Mouse (Mus musculus) monocyte, adult 59 days (primary cell): ENCODE data around the gene Olfr2. TPM values are rescaled to one million over a fixed set of nuclear protein-coding genes. Genes with fewer than 3 reads are reported as not detected.

Source experiments
- total RNA-seq, 2 experiments: library from RNA; stranded (reverse); gene quantifications; one replicate each; pipeline ENCODE4 v1.2.4; 2023

Olfr2 gene
- total RNA-seq, result not detected

DNA sequence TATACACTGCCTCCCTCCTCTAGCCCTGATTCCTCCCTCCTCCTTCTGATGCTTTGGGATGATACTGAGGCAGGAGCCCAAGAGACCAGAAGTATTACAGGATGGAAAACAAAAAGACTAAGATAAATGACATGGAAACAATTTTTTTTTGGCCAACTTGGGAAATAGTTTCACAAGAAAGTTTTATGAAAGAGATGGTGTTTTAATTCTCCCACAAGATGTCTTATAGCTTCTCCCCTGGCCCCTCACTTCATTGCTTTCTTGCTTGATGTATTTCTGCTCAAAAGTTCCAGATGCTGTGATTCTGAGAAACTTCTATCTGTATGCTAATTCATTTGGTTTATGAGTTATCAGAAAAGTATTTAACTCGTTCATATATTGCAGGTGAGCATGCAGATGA, at the start of gene Olfr2:
TSS of gene Olfr2 (minus strand) at position 101 of the 400 bp plus-strand sequence.

DNA sequence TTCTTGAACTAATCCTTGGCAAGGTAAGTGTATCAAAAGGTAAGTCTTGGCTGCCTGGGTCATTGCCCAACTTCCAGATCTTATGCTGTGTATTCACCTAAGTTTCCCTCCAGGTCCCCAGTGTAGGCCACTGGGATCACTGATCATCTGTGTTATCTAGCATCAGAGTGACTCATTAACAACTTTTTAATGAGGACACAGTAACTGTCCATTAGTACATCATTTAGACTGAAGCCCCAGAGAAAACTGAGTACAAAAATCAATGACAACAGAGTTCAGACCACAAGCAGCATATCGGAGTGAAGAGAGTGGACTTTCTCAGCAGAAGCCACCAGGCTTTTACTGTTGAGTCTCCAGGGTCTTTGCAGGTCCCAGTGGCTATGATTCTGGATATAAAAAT, 25.0 kb upstream of the Olfr2 start, which contains the start of gene Olfr713:
TSS of gene Olfr713 (plus strand) at position 301 of the 400 bp plus-strand sequence.

DNA sequence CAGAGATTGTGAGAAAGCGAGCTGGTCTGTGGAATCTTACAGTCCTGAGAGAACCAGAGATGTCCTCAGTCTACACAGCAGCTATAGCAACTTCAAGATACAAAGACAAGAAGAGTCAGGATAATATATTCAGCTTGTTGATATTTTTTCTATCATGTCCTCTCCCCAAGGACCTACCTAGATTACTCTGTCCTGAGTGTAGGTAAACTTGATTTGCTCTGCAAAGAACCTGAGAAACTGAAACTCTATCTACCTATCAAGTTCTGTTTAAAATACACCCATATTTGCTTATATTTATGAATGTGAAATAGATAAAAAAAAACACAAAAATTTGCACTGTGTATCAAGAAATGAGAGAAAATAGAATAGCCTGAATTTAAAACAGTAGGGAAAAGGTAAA, 30.5 kb downstream of the Olfr2 start, which contains the start of gene Olfr711:
TSS of gene Olfr711 (minus strand) at position 101 of the 400 bp plus-strand sequence.

DNA sequence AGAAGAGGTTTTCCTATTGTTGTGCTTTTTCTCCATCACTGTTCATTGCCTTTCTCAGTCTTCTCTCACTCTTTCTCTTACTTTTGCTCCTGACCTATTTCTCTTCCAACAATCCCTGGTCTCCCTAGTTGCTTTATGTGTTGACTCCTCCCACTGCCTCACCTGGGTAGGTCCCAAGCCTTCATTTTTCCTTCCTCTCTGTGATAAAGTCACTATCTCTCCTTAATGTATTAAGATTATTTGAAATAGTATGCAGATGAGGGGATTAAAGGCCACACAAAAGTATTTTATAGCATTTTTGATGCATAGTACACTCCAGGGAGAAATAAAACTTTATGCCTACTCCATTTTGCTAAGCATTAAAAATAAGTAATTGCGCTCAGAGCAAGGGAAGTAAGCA, 42.0 kb downstream of the Olfr2 start, which contains the start of gene Olfr6:
TSS of gene Olfr6 (minus strand) at position 101 of the 400 bp plus-strand sequence.

DNA sequence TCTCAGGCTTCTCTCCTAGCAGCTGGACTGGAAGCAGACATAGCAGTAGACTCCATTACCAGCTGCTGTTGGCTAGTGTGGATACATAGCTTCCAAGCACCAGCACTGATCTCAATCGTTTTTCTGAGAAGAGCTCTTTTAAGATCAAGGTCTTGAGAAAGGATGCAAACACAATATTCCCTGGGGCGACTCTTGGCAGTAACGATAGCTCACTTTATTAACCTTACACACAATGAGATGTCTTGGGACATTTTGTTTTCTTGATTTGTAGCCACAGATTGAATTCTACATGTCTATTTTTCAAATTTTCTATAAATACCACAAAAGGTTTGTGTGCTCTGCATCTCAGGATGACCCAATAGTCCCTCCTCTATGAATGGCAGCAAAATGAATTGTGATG, 57.7 kb downstream of the Olfr2 start, which contains the start of gene Olfr710:
TSS of gene Olfr710 (minus strand) at position 101 of the 400 bp plus-strand sequence.

Other genes starting within 250 kb of the Olfr2 start
- not detected for gene Olfr699, start 212.9 kb downstream of the Olfr2 start, total RNA-seq
- not detected for gene Olfr700, start 197.2 kb downstream of the Olfr2 start, total RNA-seq
- gene Olfr701, start 191.9 kb downstream of the Olfr2 start, total RNA-seq, result not detected
- gene Olfr702, start 172.2 kb downstream of the Olfr2 start, total RNA-seq, result not detected
- not detected for gene Olfr703, start 162.7 kb downstream of the Olfr2 start, total RNA-seq
- gene Olfr704, start 142.9 kb downstream of the Olfr2 start, total RNA-seq, result not detected
- not detected for gene Olfr705, start 129.2 kb downstream of the Olfr2 start, total RNA-seq
- gene Olfr706, start 117.9 kb downstream of the Olfr2 start, total RNA-seq, result not detected
- gene Olfr707, start 104.8 kb downstream of the Olfr2 start, total RNA-seq, result not detected
- gene Olfr1532-ps1, start 98.1 kb downstream of the Olfr2 start, total RNA-seq, result not detected
- gene Olfr709-ps1, start 73.9 kb downstream of the Olfr2 start, total RNA-seq, result under 1 TPM; 0.09 to 0.13 TPM
- not detected for gene Olfr710, start 57.8 kb downstream of the Olfr2 start, total RNA-seq
- not detected for gene Olfr6, start 42.1 kb downstream of the Olfr2 start, total RNA-seq
- gene Olfr711, start 30.6 kb downstream of the Olfr2 start, total RNA-seq, result not detected
- gene Olfr713, start 25.1 kb upstream of the Olfr2 start, total RNA-seq, result not detected
- gene Olfr714, start 64.9 kb upstream of the Olfr2 start, total RNA-seq, result not detected
- not detected for gene Olfr17, start 87.1 kb upstream of the Olfr2 start, total RNA-seq
- gene Olfr715b, start 104.3 kb upstream of the Olfr2 start, total RNA-seq, result not detected
- gene Olfr715, start 125.0 kb upstream of the Olfr2 start, total RNA-seq, result not detected
- gene Olfr716, start 132.3 kb upstream of the Olfr2 start, total RNA-seq, result not detected
- gene Nlrp14, start 160.9 kb upstream of the Olfr2 start, total RNA-seq, result not detected
- not detected for gene Rbmxl2, start 203.4 kb upstream of the Olfr2 start, total RNA-seq